ENCODE assay signal across 8 mouse cellular contexts in the genomic region with DNA sequence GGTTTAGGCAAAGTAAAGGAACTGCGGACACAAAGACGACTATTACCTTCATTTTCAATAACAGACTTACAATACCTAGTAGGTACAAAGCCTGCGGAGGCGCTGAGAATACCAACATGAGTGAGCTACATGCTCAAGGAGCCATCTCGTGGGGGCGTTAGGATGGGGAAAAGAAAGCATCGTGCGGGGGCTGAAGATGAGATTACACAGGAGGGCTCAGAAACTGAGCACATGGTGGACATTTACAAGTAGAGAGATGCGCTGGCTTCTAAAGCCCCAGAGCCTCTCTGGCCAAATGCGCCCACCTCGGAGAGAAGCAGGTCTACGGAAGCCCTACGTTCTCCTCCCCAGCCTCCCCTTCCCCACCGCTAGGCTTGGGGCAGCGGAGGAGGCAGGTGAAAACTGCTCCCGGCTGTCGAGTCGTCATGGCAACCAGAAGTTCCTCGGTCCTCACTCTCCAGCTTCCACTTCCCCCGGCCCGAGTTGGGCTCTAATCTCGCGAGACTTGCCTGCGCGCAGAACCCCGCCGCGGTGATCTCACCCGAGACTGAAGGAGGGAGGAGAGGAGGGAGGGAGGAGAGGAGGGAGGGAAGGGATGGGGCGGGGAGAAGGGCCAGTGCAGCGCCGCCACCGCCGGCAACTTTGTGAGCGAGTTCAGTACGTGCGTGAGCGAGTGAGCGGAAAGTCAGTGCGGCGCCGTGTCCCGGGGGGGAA. TPM values are rescaled to one million over a fixed set of nuclear protein-coding genes. Genes with fewer than 3 reads are reported as not detected.
DNase-seq lines count a peak whose midpoint lies in the region; ATAC-seq and TF ChIP-seq lines count a peak whose summit lies in the region.

Gene Sipa1l1, plus strand, starts transcription at position 501 of the 714 bp plus-strand sequence.

- H3K36me3 ChIP-seq in G1E (replicated peaks): peaks cover 9% of the 10 kb centered on the region
- H3K36me3 ChIP-seq in forebrain, postnatal 0 days (ENCODE audit: insufficient read depth): no peaks in the 10 kb centered on the region
- no peaks in the 10 kb centered on the region for H3K36me3 ChIP-seq in lung, embryonic 15.5 days

- H3K9me3 ChIP-seq in G1E (replicated peaks): no peaks in the 10 kb centered on the region
- no peaks in the 10 kb centered on the region for H3K9me3 ChIP-seq in forebrain, postnatal 0 days (ENCODE audit: low read length)
- H3K9me3 ChIP-seq in lung, embryonic 15.5 days: no peaks in the 10 kb centered on the region

- peaks cover 51% of the 10 kb centered on the region for H3K4me1 ChIP-seq in G1E (ENCODE audit: insufficient read depth, low read depth, low read length)
- H3K4me1 ChIP-seq in forebrain, postnatal 0 days (ENCODE audit: insufficient read depth): peaks cover 16% of the 10 kb centered on the region
- H3K4me1 ChIP-seq in lung, embryonic 15.5 days: peaks cover 25% of the 10 kb centered on the region

- peak within 1 kb of the TSS; percentile 90 for H3K4me2 ChIP-seq in forebrain, postnatal 0 days (ENCODE audit: low read depth)
- peak within 1 kb of the TSS; percentile 90 for H3K4me2 ChIP-seq in lung, embryonic 15.5 days

- H3K27me3 ChIP-seq in G1E (ENCODE audit: insufficient read depth, low read length): peaks cover 17% of the 10 kb centered on the region
- no peaks in the 10 kb centered on the region for H3K27me3 ChIP-seq in forebrain, postnatal 0 days (ENCODE audit: insufficient read depth, low read length)
- H3K27me3 ChIP-seq in lung, embryonic 15.5 days: no peaks in the 10 kb centered on the region

- TF ChIP-seq CTCF in G1E (IDR thresholded peaks at IDR 0.05; ENCODE audit: low read depth, low read length): no peak
- peak; percentile 36 for TF ChIP-seq CTCF in forebrain, postnatal 0 days (IDR thresholded peaks at IDR 0.05; ENCODE audit: low read depth)

- DNase-seq in G1E (ENCODE audit: low spot score): peak; percentile 98
- peak; percentile 93 to 96 for DNase-seq in cerebellum, adult 18-20 months
- DNase-seq in forebrain, postnatal 0 days: peak; percentile 98
- peak; percentile 97 for DNase-seq in heart, postnatal 4 days
- DNase-seq in layer of hippocampus, adult 8-10 months (ENCODE audit: low spot score in 2 of 2): peak; percentile 95 to 96
- DNase-seq in ovary, adult 18-20 months (ENCODE audit: low spot score): peak; percentile 96
- peak; percentile 99 for DNase-seq in thymus, postnatal 0 days (ENCODE audit: low spot score)

- peak within 1 kb of the TSS; percentile 96 for H3K27ac ChIP-seq in forebrain, postnatal 0 days (ENCODE audit: low read depth, low read length)
- H3K27ac ChIP-seq in lung, embryonic 15.5 days: peak within 1 kb of the TSS; percentile 92

- WGBS in forebrain, postnatal 0 days: 1% methylated on average over 43 of the region's 43 CpGs
- WGBS in lung, embryonic 15.5 days: under 1% methylated on average over 37 of the region's 43 CpGs

- ATAC-seq in G1E (ENCODE audit: extremely low read depth, insufficient number of reproducible peaks, low FRiP score, poor library complexity, severe bottlenecking): peak; percentile 77
- ATAC-seq in forebrain, postnatal 0 days: peak; percentile 95
- peak; percentile 94 for ATAC-seq in lung, embryonic 15.5 days (ENCODE audit: borderline replicate concordance, extremely low read depth, low FRiP score, low TSS enrichment)

- peak within 1 kb of the TSS; percentile 92 for H3K9ac ChIP-seq in forebrain, postnatal 0 days
- H3K9ac ChIP-seq in lung, embryonic 15.5 days: peak within 1 kb of the TSS; percentile 78

- peak within 1 kb of the TSS; percentile 81 for H3K4me3 ChIP-seq in G1E (ENCODE audit: low read depth, low read length)
- H3K4me3 ChIP-seq in forebrain, postnatal 0 days (ENCODE audit: low read depth, low read length): peak within 1 kb of the TSS; percentile 85
- H3K4me3 ChIP-seq in lung, embryonic 15.5 days: peak within 1 kb of the TSS; percentile 82

RNA-seq across cellular contexts. Expression of gene Sipa1l1, which starts in this region (rescaled TPM):
- total RNA-seq in G1E (2014; fragmentation: Nextera tagmentation) (330 and 365 TPM in 2 replicates), G1E (2017) (145 and 161 TPM in 2 replicates)
- polyA plus RNA-seq in G1E (2012): 107 and 141 TPM in 2 replicates
- total RNA-seq in forebrain, postnatal 0 days (2014; rRNA removed): 38.1 and 43.1 TPM in 2 replicates
- 7.8 and 13.4 TPM in 2 replicates for polyA plus RNA-seq in forebrain, postnatal 0 days (2015; fragmentation: Nextera tagmentation; extraction: Ambion mirVana)
- 10 to 100 TPM; 28.4 to 29.0 TPM for total RNA-seq in heart, postnatal 4 days (2021)
- total RNA-seq in layer of hippocampus, adult 8-10 months (2022): 100 to 1,000 TPM; 199 to 249 (median 219) TPM
- polyA plus RNA-seq in lung, embryonic 15.5 days (2015; fragmentation: Nextera tagmentation; extraction: Ambion mirVana): 24.2 and 29.4 TPM in 2 replicates
- polyA plus RNA-seq in thymus, postnatal 0 days (2015; fragmentation: Nextera tagmentation; extraction: Ambion mirVana): 17.1 and 18.6 TPM in 2 replicates

Comparison
In these comparisons a context has a peak if more than half of its experiments do, and no peak if none do; other contexts are left out.
1. Peak in every context shown above with its lines: DNase-seq, ATAC-seq, H3K4me3 ChIP-seq and H3K27ac ChIP-seq.